Mouse (Mus musculus) heart, postnatal 36 days (tissue): ENCODE measurements around the gene Gm20388. TPM values are rescaled to one million over a fixed set of nuclear protein-coding genes. Genes with fewer than 3 reads are reported as not detected.
A peak's percentile ranks its signal among the peaks of the same experiment; 100 is the strongest.

ENCODE experiments used
- DNase-seq, 2 experiments: peaks; one replicate each; pipeline ENCODE4 v3.0.0; 2021 to 2022
- intact Hi-C: fragments of 180-260 bp; cut with DNase I; formaldehyde crosslinking; loops from one replicate; pipeline ENCODE4 v1.15.1; 2025
- total RNA-seq, 2 experiments: library from RNA; stranded (reverse); gene quantifications; 2 replicates each; pipeline ENCODE4 v1.2.3; 2021

The Gm20388 gene
- total RNA-seq, 2 experiments from 2014 or later, result 3.5 to 4.9 TPM

GRCm38 (mm10) chr8:120432438-120432837, 521.8 kb downstream of the Gm20388 start:
- intact Hi-C loops, result no loop called here
- no peak for DNase-seq

GRCm38 (mm10) chr8:120433143-120433542, 522.5 kb downstream of the Gm20388 start:
- intact Hi-C loops, result no loop called here
- no peak for DNase-seq

GRCm38 (mm10) chr8:120433734-120434133, 523.1 kb downstream of the Gm20388 start:
- intact Hi-C loops, result no loop called here
- DNase-seq, result no peak

- intact Hi-C loops, result no loop called here
- DNase-seq, result no peak
Measured at GRCm38 (mm10) chr8:120435781-120436180, 525.1 kb downstream of the Gm20388 start.

- intact Hi-C loops, result no loop called here
- no peak for DNase-seq
Measured at GRCm38 (mm10) chr8:120436491-120437030, 525.9 kb downstream of the Gm20388 start.

GRCm38 (mm10) chr8:120437207-120437606, 526.6 kb downstream of the Gm20388 start:
- no peak for DNase-seq
- intact Hi-C loops, result no loop called here

GRCm38 (mm10) chr8:120437666-120438395, 527.2 kb downstream of the Gm20388 start:
- peak in 1 of 2 experiments; percentile 32 for DNase-seq

GRCm38 (mm10) chr8:120439309-120439708, 528.7 kb downstream of the Gm20388 start:
- no peak for DNase-seq
- intact Hi-C loops, result no loop called here

More at GRCm38 (mm10) chr8:120437666-120438395, 527.2 kb downstream of the Gm20388 start:
- intact Hi-C loops, result no loop called here

GRCm38 (mm10) chr8:120440739-120441138, 530.1 kb downstream of the Gm20388 start:
- intact Hi-C loops, result no loop called here
- no peak for DNase-seq

- DNase-seq, result no peak
- intact Hi-C loops, result no loop called here
Measured at GRCm38 (mm10) chr8:120441637-120442036, 531.0 kb downstream of the Gm20388 start.

GRCm38 (mm10) chr8:120442306-120443003, 531.8 kb downstream of the Gm20388 start:
- DNase-seq, result no peak
- intact Hi-C loops, result no loop called here

GRCm38 (mm10) chr8:120445249-120445648, 534.6 kb downstream of the Gm20388 start:
- intact Hi-C loops, result no loop called here
- DNase-seq, result no peak

- no peak for DNase-seq
- intact Hi-C loops, result no loop called here
Measured at GRCm38 (mm10) chr8:120448131-120448530, 537.5 kb downstream of the Gm20388 start.

- intact Hi-C loops, result no loop called here
- no peak for DNase-seq
Measured at GRCm38 (mm10) chr8:120449139-120449538, 538.5 kb downstream of the Gm20388 start.

- DNase-seq, result no peak
- intact Hi-C loops, result no loop called here
Measured at GRCm38 (mm10) chr8:120449608-120450031, 539.0 kb downstream of the Gm20388 start.

- DNase-seq, result no peak
- intact Hi-C loops, result no loop called here
Measured at GRCm38 (mm10) chr8:120452111-120452510, 541.5 kb downstream of the Gm20388 start.

GRCm38 (mm10) chr8:120454404-120454803, 543.8 kb downstream of the Gm20388 start:
- intact Hi-C loops, result no loop called here
- no peak for DNase-seq

GRCm38 (mm10) chr8:120460375-120460774, 549.7 kb downstream of the Gm20388 start:
- intact Hi-C loops, result no loop called here
- DNase-seq, result no peak

GRCm38 (mm10) chr8:120462119-120462551, 551.5 kb downstream of the Gm20388 start:
- DNase-seq, result peak in 1 of 2 experiments; percentile 36
- intact Hi-C loops, result no loop called here

- intact Hi-C loops, result no loop called here
Measured at GRCm38 (mm10) chr8:120462611-120463010, 552.0 kb downstream of the Gm20388 start.

GRCm38 (mm10) chr8:120463918-120464584, 553.4 kb downstream of the Gm20388 start:
- intact Hi-C loops, result no loop called here

More at GRCm38 (mm10) chr8:120462611-120463010, 552.0 kb downstream of the Gm20388 start:
- no peak for DNase-seq

More at GRCm38 (mm10) chr8:120463918-120464584, 553.4 kb downstream of the Gm20388 start:
- no peak for DNase-seq
